Mouse (Mus musculus) C2C12 (cell line): Measurements from ENCODE around the gene Misp. TPM values are rescaled to one million over a fixed set of nuclear protein-coding genes. Genes with fewer than 3 reads are reported as not detected.
A peak's percentile ranks its signal among the peaks of the same experiment; 100 is the strongest.

ENCODE experiments used
- H3K27me3 ChIP-seq: one replicate; pipeline ENCODE4 v1.6.1; 2011; ENCODE audit not compliant: control insufficient read depth, insufficient read depth, insufficient read length
- H3K36me3 ChIP-seq: one replicate; pipeline ENCODE4 v1.6.1; 2011; ENCODE audit not compliant: control insufficient read depth, insufficient read depth
- H3K4me3 ChIP-seq: one replicate; pipeline ENCODE4 v1.5.1; 2011; ENCODE audit warnings: mild to moderate bottlenecking, control low read depth; ENCODE audit not compliant: poor library complexity, insufficient read depth, severe bottlenecking
- H3K79me2 ChIP-seq: one replicate; pipeline ENCODE4 v1.6.1; 2011; ENCODE audit not compliant: control insufficient read depth, insufficient read depth
- H3K79me3 ChIP-seq: one replicate; pipeline ENCODE4 v1.6.1; 2011; ENCODE audit warnings: low read depth, control low read depth
- H3ac ChIP-seq: one replicate; pipeline ENCODE3; 2011; ENCODE audit warnings: low read depth; ENCODE audit not compliant: control insufficient read depth, insufficient read length
- CEBPB ChIP-seq: IDR thresholded peaks from one replicate; pipeline ENCODE4 v1.6.1; 2011; ENCODE audit warnings: low read depth, mild to moderate bottlenecking, control low read depth, moderate library complexity
- CTCF ChIP-seq: IDR thresholded peaks from one replicate; pipeline ENCODE4 v1.5.1; 2011; ENCODE audit not compliant: control insufficient read depth, insufficient read depth, insufficient read length
- FOSL1 ChIP-seq: IDR thresholded peaks from one replicate; pipeline ENCODE4 v1.8.0; 2011; ENCODE audit warnings: mild to moderate bottlenecking, low read length; ENCODE audit not compliant: poor library complexity, insufficient read depth, severe bottlenecking
- MAX ChIP-seq: IDR thresholded peaks from one replicate; pipeline ENCODE4 v1.6.1; 2011; ENCODE audit warnings: mild to moderate bottlenecking, control low read depth
- MYOD1 ChIP-seq: IDR thresholded peaks from one replicate; pipeline ENCODE4 v1.6.1; 2011; ENCODE audit warnings: low read depth; ENCODE audit not compliant: control insufficient read depth, insufficient read length
- MYOG ChIP-seq: IDR thresholded peaks from one replicate; pipeline ENCODE4 v1.6.1; 2011; ENCODE audit not compliant: control insufficient read depth, insufficient read length; ENCODE audit errors: extremely low read depth
- USF1 ChIP-seq: IDR thresholded peaks from one replicate; pipeline ENCODE4 v1.6.1; 2011; ENCODE audit warnings: low read depth, mild to moderate bottlenecking, control low read depth, moderate library complexity
- polyA plus RNA-seq: library from polyadenylated mRNA; unstranded; fragments of >200 nt; fragmentation: generic; extraction: Trizol; gene quantifications from one replicate; pipeline ENCODE4 v1.2.1, GENCODE M21; 2012; ENCODE audit warnings: missing spikeins

The Misp gene
- polyA plus RNA-seq, 1 experiment = not detected

- peaks cover 55% of the 10 kb centered on the region for H3K79me2 ChIP-seq
- H3K27me3 ChIP-seq = no peaks in the 10 kb centered on the region
- H3K4me3 ChIP-seq = no peak overlapping the region
- peaks cover 78% of the 10 kb centered on the region for H3K36me3 ChIP-seq
- no peak overlapping the region for H3ac ChIP-seq
- H3K79me3 ChIP-seq = peaks cover 43% of the 10 kb centered on the region
- TF ChIP-seq CEBPB (no peak), FOSL1 (no peak), MYOG (no peak)
Measured at GRCm38 (mm10) chr10:79862049-79862788, 41.4 kb downstream of the Misp start.

DNA sequence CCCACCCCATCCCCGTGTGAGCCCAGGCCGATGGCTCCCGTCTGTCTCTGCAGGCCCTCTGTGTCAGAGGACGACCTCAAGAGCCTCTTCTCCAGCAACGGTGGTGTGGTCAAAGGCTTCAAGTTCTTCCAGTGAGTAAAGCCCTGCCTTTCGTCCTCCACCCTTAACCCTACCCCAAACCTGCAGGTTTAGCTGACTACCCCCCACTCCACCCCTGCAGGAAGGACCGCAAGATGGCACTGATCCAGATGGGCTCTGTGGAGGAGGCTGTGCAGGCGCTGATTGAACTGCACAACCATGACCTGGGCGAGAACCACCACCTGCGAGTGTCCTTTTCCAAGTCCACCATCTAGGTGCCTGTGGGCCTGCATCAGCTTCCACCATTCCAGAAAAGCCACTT lies 42.1 kb downstream of the Misp start:
- Histone ChIP-seq H3K27me3 (no peaks in the 10 kb centered on the region), H3ac (no peak overlapping the region), H3K79me2 (peaks cover 48% of the 10 kb centered on the region), H3K4me3 (no peak overlapping the region), H3K79me3 (peaks cover 36% of the 10 kb centered on the region), H3K36me3 (peaks cover 71% of the 10 kb centered on the region)
- TF ChIP-seq MYOG = no peak
- no peak for TF ChIP-seq CEBPB
- no peak for TF ChIP-seq USF1
- TF ChIP-seq FOSL1 = no peak
- no peak for TF ChIP-seq MAX
- no peak for TF ChIP-seq CTCF
- TF ChIP-seq MYOD1 = no peak

DNA sequence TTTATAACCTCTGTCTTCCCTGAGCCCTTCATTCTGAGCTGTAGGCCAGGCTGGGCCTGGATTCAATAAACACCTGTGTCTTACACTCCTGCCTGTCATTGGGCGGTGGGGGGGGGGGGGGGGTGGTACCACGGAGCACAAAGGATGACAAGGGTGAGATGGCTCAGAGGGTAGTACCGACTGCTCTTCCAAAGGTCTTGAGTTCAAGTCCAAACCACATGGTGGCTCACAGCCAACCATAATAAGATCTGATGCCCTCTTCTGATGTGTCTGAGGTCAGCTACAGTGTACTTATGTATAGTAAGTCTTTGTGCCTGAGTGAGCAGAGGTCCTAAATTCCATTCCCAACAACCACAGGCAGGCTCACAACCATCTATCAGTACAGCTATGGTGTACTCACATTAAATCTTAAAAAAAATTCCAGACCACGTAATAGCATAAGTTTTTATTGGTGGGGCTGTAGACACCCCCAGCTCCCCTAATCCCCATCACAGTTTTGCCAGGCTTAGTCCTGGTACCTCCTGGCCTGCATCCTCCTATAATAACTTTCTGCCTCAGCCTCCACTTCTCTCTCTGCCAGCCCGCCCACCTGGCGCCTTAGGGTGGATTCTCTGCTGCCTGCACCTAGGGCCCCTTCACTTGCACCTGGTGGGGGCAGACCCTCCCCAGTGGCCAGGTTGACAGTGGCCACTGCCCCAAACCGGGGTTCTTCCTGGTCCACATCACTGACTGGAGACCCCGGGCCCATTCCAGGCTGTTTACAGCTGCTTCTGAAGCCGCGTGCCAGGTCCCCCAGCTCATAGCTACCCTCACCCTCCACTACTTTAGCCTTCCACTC lies 43.8 kb downstream of the Misp start:
- Histone ChIP-seq H3K36me3 (peaks cover 54% of the 10 kb centered on the region), H3K79me3 (peaks cover 20% of the 10 kb centered on the region), H3K79me2 (peaks cover 31% of the 10 kb centered on the region), H3K27me3 (no peaks in the 10 kb centered on the region), H3ac (no peak overlapping the region), H3K4me3 (no peak overlapping the region)
- TF ChIP-seq CEBPB (no peak), FOSL1 (no peak), MAX (no peak), CTCF (no peak), MYOG (no peak), MYOD1 (no peak), USF1 (no peak)

GRCm38 (mm10) chr10:79865189-79865601 lies 44.4 kb downstream of the Misp start:
- H3K27me3 ChIP-seq = no peaks in the 10 kb centered on the region
- peaks cover 48% of the 10 kb centered on the region for H3K36me3 ChIP-seq
- TF ChIP-seq CTCF (no peak), USF1 (no peak), MYOD1 (no peak), MAX (no peak), CEBPB (no peak), MYOG (no peak), FOSL1 (no peak)
- peaks cover 14% of the 10 kb centered on the region for H3K79me3 ChIP-seq
- no peak overlapping the region for H3ac ChIP-seq
- H3K79me2 ChIP-seq = peaks cover 25% of the 10 kb centered on the region
- H3K4me3 ChIP-seq = no peak overlapping the region

DNA sequence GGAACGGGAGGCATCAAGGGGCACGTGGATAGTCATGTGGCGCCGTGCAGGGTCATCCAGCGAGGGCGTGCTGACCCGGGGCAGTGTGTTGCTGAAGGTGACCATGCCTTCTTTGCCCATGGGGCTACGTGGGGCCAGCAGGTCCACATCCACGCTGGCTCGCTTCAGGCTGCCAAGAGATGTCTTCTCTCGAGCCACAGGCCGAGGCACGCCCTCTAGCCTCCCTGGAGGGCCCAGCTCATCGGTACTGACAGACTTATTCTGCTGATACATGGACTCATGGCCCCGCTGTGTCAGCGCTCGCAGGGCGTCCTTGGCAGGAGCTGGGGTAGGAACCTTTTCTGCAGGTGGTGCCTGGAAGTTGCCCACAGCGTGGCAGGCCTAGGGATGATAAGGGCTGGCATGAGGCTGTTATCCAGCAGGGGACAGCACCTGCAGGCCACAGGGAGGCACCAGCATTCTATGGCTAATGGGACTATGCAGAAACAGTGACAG lies 45.1 kb downstream of the Misp start:
- H3K27me3 ChIP-seq = no peaks in the 10 kb centered on the region
- H3K36me3 ChIP-seq = peaks cover 42% of the 10 kb centered on the region
- no peak overlapping the region for H3K4me3 ChIP-seq
- no peak overlapping the region for H3ac ChIP-seq
- peaks cover 18% of the 10 kb centered on the region for H3K79me2 ChIP-seq
- peaks cover 9% of the 10 kb centered on the region for H3K79me3 ChIP-seq
- TF ChIP-seq MYOD1 (no peak), MAX (no peak), CTCF (peak; percentile 21), USF1 (no peak), FOSL1 (no peak), CEBPB (no peak), MYOG (no peak)
